Mouse (Mus musculus): ENCODE data around the gene Zcchc2.

Zcchc2 gene

DNA sequence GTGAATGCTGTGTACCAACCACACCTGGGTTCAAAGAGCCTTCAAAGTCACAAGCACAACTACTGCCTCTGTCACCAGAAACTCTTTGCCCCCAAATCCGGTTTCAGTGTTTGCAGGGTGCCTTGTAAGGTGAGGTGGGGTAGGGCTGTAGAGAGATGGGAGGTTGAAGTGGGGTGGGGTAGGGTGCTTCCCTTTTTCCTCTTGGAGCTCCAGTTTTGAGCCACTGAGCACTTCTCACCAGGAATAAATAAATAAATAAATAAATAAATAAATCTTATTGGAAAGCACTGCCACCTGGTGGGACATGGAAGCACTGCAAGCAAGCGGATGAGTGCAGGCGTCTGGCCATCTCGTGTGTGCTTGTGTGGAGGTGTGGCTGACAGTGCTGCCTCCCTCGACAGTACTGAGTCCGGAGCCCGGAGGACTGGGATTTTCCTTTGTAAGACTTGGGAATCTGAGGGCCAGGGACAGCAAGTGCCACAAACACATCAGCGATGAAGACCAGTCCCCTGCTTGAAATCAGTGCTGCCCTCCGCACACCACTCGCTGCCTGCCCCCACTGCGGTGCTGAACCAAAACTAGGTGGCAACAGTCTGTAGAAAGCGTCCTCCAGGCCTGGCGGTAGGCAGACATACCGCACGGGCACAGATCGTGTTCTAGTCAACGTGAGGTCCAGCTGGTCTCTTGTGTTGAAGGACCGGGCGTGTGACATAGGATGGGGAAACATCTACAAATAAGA, 46.8 kb downstream of the Zcchc2 start:
- DNase-seq: peak; percentile 62 to 82

DNA sequence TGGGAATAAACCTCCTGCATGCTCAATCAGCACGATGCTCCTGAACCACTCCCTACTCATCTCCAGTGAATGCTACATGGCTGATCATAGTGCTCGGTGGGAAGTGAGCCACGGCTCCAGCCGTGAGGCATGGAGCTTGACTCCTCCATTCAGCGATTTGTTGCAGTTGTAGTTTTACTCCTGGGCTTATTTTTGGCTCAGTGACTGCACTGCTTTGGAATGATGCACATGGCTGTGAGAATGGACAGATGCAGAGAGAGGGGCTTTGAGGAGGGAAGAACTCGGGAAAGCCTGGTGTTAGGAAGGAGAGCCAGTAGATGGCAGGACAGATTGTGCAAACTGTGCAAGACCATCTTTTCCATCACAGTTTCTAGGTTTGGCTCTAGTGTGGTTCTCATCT, 49.1 kb downstream of the Zcchc2 start:
- DNase-seq: no peak

DNA sequence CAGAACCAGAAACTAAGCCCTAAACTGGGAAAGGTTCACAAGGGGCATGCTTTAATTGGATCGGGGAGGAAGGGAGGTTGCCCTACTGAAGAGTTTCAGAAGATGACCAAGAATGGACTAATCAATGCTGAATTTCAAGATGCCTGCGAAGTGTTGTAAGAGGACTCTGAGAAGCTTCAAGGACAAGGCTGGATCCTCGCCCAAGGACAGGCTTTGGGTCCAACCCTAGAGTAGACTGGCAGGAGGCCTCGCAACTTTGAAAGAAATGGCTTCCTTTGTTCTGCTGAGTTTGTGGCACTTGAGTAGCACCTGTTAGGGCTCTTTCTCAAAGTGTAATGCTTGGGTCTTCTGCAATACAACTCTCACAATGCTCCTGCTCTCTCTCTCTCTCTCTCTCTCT, 50.1 kb downstream of the Zcchc2 start:
- no peak for DNase-seq

GRCm38 (mm10) chr1:106042221-106042620, 52.0 kb downstream of the Zcchc2 start:
- no peak for DNase-seq

- no peak for DNase-seq
These were observed 53.0 kb downstream of the Zcchc2 start for GRCm38 (mm10) chr1:106043053-106043820.

GRCm38 (mm10) chr1:106049036-106049435, 58.8 kb downstream of the Zcchc2 start:
- DNase-seq: no peak

DNA sequence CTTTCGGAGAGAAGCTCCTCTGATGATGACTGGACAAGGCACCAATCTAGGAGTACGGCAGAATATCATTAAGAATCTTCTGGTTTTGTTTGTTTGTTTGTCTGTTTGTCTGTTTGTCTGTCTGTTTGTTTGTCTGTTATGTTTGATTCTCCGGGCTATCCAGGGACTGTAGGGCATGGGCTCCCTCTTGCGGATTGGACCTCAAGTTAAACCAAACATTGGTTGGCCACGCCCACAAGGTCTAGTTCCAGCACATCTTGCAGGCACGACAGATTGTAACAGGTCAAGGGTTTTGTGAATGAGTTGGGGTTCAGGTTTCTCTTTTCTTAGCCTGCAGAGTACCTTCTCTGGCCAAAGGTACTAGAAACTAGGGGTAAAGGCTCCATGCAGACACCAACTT, 64.8 kb downstream of the Zcchc2 start:
- no peak for DNase-seq

DNA sequence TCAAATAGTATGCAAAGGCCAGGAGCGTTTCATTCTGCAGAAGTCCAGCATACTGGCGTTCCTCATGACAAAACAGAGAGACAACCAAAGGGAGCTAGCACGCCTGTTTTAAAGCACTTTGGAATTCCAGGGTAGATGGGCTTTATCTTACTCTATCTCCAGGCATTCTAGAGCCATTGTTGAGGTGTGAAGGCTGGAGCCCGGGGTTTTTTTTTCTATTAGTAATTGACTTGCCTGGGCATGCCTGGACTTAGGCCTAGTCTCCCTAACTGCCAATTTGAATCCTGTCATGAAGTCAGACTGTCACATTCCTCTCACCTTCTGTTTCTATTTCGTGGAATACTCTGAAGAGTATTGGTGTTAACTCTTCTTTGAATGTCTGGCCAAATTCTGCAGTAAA, 68.1 kb downstream of the Zcchc2 start:
- no peak for DNase-seq

- DNase-seq: no peak
These were observed 69.5 kb downstream of the Zcchc2 start for GRCm38 (mm10) chr1:106059516-106060277.

- no peak for DNase-seq
These were observed 71.1 kb downstream of the Zcchc2 start for GRCm38 (mm10) chr1:106061185-106061910.

- DNase-seq: no peak
These were observed 72.8 kb downstream of the Zcchc2 start for GRCm38 (mm10) chr1:106062891-106063590.

- DNase-seq: no peak
These were observed 73.5 kb downstream of the Zcchc2 start for GRCm38 (mm10) chr1:106063591-106064170.

DNA sequence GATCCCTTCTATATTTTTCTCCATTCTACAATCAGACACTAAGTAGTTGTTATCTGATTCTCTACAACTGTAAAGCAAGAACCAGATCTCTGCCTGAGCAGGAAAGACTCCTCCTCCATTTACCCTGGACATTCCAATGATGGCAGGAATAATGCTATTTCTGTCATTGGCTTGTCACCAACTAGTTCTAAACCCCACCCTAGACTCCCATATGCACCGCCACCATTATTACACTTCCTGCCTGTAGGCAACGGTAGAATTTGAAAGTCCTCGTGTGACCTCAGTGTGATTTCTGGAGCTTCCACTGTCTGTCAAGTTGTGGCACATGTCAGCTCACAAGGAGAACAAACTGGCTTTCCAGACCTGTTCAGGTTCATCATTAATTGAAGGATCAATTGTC, 74.1 kb downstream of the Zcchc2 start:
- DNase-seq: no peak

DNA sequence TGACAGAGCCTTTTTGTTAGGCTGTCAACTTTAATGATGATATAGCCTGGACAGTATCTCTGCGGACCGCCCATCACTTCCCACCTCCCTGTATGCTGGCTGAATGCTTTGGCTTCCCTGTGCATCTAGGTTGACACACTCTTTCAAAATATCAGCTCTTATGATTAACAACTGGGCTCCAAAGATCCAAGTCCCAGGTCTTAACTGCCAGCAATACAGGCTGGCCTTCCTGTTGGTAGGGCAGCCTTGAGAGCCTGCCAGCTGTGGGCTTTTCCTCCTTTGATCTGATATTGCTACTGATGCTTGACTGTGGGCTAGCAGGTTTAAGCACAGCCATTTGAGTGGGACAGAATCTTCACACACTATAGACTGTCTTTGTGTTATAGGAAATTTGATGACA, 74.5 kb downstream of the Zcchc2 start:
- DNase-seq: no peak

DNA sequence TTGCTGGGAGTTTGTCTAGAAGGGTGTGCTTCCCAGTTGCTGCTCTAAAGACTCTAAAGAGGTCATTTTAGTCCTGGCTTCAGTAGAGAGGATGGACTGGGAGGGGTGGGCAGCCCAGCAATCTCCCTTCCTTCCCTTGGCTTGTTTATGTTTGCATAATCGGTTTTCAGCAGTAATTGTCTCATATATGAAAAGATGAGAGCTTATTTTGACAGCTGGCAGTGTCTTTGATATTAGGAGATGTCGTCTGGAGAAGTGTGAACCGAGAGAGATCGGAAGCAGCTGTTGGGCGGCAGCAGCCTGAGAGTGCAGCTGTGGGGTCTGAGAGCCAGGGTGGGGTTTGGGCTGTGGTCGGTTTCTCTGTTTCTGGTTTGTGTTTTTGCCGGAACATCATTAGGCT, 75.5 kb downstream of the Zcchc2 start:
- DNase-seq: no peak

- no peak for DNase-seq
These were observed 77.1 kb downstream of the Zcchc2 start for GRCm38 (mm10) chr1:106067306-106067705.

GRCm38 (mm10) chr1:106069867-106070543, 79.8 kb downstream of the Zcchc2 start:
- no peak for DNase-seq

DNA sequence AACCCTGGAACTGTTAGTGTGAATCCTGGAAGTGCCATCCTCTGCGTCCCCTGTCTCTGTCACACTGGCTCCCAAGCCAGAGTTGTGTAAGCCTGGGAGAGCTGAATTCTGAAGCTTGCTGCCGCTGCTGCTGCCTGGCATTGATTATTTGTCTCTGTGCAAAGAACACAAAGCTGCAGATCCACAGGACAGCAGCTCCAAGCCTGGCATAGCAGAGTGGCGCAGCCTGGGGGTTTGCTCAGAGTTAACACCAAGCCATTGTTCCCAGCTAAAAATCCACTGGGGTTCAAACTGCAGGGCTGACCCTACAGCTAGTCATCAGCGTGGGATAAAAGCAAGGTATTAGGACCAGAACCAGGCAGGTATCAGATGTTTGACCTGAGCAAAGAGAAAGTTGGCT, 80.6 kb downstream of the Zcchc2 start:
- DNase-seq: no peak

GRCm38 (mm10) chr1:106071237-106072070, 81.2 kb downstream of the Zcchc2 start:
- peak; percentile 73 to 88 for DNase-seq

GRCm38 (mm10) chr1:106072071-106072440, 81.8 kb downstream of the Zcchc2 start:
- DNase-seq: no peak

Measured in kidney, postnatal 25 days (tissue).